Mouse (Mus musculus) adrenal gland (tissue): ENCODE measurements around the gene Itga8.

Experiments used
- intact Hi-C: fragments of 180-260 bp; cut with DNase I; formaldehyde crosslinking; loops from one replicate; pipeline ENCODE4 v1.15.1; 2025

Gene Itga8

DNA sequence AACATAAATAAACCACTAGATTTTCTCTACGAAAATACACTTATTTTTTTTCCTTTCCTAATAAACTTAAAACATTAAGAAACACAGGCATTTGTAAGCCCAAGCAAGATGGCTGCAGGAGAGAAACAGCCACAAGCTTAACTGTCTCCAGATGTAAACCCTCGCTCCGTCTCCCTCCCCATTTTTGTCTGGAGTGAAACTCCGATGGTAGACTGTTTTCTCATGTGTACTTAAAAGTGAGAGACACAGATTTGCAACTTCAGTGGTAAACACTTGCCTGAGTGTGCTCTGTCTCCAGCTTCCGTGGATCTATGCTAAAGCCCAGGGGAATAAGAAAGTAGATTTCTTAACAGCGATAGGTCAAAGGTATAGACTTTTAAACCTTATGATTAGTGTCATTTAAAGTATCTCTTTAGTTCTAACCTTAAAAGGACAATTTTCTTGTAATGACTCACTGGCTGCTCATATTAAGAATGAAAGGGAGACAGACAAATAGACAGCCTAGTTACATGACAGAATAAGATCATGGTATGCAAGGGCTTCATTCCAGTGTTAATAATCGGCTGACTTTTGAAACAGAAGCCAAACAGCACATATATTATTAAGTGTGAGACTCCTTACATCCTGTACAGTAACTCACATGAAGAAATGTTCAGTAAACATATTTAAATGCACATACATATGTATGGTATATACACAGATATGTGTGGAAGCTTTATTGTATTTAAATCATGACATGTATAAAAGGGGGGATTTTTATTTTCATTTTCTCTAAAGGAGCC, 209.3 kb downstream of the Itga8 start:
- intact Hi-C loops: no loop called here

DNA sequence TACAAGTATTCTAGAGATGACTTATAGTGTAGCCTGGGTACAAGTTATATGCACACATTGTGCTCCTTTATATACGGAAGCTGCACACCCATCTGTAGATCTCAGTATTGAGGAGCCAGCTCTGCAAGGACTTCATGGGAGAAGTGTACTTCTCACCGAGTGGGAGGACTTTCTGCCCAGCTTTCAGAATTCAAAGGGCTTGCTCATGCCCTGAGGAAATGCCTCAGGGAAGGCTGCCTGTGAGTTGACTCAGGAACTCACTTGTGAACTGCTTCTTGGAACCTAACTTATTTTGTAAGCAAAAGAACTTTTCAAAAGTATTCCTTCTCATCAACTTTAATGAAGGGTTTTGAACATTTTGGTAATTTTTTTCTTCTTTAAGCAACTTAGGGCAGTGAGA, 210.7 kb downstream of the Itga8 start:
- intact Hi-C loops: no loop called here

- intact Hi-C loops: no loop called here
Measured at GRCm38 (mm10) chr2:12085492-12085891, 216.2 kb downstream of the Itga8 start.

- intact Hi-C loops: no loop called here
Measured at GRCm38 (mm10) chr2:12084341-12084740, 217.4 kb downstream of the Itga8 start.

GRCm38 (mm10) chr2:12077266-12077891, 224.3 kb downstream of the Itga8 start:
- intact Hi-C loops: no loop called here

- intact Hi-C loops: no loop called here
Measured at GRCm38 (mm10) chr2:12065669-12066399, 235.9 kb downstream of the Itga8 start.

DNA sequence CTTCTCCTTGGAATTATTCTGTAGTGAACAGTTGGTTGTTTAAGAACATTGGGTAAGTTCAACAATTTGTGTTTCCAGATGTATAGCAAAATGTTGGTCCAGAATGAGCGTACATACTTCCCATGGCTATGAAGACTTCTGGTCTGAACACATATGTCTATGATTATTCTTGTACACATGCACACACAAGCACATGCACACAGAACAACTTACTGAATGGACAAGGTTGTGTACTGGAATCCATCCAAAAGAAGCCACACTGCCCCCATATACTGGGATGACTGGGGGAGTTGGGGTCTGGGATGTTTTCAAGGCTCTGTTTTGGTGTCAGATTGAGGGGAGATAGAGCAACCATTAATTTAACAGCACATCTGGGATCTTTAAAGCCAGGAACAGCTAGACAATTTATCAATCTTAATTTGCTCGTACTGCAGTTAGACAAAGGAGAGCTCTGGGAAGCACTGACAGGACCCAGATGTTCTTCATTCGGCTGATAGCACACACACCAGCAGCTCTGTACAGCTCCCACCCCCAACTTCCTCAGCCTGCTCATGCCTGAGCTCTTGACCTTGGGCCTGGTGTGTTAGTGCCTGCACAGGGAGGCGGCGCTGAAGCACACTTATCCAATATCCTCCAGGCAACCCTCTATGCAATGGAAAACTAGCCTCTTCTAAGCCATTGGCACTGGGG, 241.5 kb downstream of the Itga8 start:
- intact Hi-C loops: no loop called here
